Mouse (Mus musculus): ENCODE results near the gene Zfp36. TPM values are rescaled to one million over a fixed set of nuclear protein-coding genes. Genes with fewer than 3 reads are reported as not detected.
A peak's percentile ranks its signal among the peaks of the same experiment; 100 is the strongest.

Zfp36 gene
- total RNA-seq, 2 experiments from 2014 or later = 13.4 to 33.7 TPM

GRCm38 (mm10) chr7:28386462-28386861 lies 6.4 kb upstream of the Zfp36 start:
- ATAC-seq (replicated peaks; ENCODE audit: low FRiP score, low TSS enrichment, poor library complexity, severe bottlenecking) = peak; percentile 61

GRCm38 (mm10) chr7:28386007-28386406 lies 6.0 kb upstream of the Zfp36 start:
- ATAC-seq (replicated peaks; ENCODE audit: low FRiP score, low TSS enrichment, poor library complexity, severe bottlenecking) = no peak

GRCm38 (mm10) chr7:28385196-28385595 lies 5.1 kb upstream of the Zfp36 start:
- no peak for ATAC-seq (replicated peaks; ENCODE audit: low FRiP score, low TSS enrichment, poor library complexity, severe bottlenecking)

DNA sequence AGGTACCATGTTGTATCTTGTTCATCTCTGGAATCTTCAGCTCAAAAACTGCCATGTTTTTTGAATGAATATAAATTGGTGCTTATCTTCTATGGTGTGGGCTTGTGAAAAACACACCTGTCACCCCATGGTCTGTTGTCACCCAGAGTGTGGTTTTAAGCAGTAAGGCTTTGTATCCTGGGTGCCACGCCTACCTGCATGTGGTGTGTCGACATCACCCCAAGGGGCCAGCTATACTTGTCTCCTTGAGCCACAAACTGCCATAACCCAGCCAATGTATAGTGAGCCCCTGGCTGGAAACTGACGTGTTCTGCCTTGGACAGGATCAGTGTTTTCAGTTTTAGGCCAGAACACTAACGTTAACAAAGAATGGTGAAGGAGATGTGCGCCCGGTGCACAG lies 4.1 kb upstream of the Zfp36 start:
- no peak for ATAC-seq (replicated peaks; ENCODE audit: low FRiP score, low TSS enrichment, poor library complexity, severe bottlenecking)

DNA sequence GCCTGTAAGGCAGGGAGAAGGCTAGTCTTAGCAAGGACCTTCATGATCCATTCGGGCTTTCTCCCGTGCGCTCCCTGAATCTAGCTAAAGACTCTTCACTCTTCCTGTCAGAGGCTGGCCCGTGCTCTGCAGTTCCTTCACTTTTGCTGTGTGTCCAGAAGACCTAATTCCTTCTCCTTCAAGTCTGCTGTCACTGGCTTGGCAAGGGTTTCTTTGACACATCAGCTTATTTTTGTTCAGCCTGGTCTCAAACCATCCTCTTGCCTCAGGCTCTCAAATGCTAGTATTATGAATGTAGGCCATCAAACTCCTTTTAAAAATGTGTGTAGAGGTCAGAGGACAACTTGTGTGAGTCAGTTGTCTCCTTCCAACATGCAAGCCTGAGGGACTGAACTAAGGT lies 3.6 kb upstream of the Zfp36 start:
- ATAC-seq (replicated peaks; ENCODE audit: low FRiP score, low TSS enrichment, poor library complexity, severe bottlenecking) = no peak

GRCm38 (mm10) chr7:28382981-28383396 lies 2.9 kb upstream of the Zfp36 start:
- ATAC-seq (replicated peaks; ENCODE audit: low FRiP score, low TSS enrichment, poor library complexity, severe bottlenecking) = peak; percentile 61

- no peak for ATAC-seq (replicated peaks; ENCODE audit: low FRiP score, low TSS enrichment, poor library complexity, severe bottlenecking)
Measured at GRCm38 (mm10) chr7:28382347-28382951, 2.4 kb upstream of the Zfp36 start.

- ATAC-seq (replicated peaks; ENCODE audit: low FRiP score, low TSS enrichment, poor library complexity, severe bottlenecking) = no peak
Measured at GRCm38 (mm10) chr7:28381938-28382337, 1.9 kb upstream of the Zfp36 start.

- 0 out of 2 replicates have a peak, but pooled peaks have one; percentile 9 for ATAC-seq (replicated peaks; ENCODE audit: low FRiP score, low TSS enrichment, poor library complexity, severe bottlenecking)
Measured at GRCm38 (mm10) chr7:28381017-28381790, 1.2 kb upstream of the Zfp36 start.

DNA sequence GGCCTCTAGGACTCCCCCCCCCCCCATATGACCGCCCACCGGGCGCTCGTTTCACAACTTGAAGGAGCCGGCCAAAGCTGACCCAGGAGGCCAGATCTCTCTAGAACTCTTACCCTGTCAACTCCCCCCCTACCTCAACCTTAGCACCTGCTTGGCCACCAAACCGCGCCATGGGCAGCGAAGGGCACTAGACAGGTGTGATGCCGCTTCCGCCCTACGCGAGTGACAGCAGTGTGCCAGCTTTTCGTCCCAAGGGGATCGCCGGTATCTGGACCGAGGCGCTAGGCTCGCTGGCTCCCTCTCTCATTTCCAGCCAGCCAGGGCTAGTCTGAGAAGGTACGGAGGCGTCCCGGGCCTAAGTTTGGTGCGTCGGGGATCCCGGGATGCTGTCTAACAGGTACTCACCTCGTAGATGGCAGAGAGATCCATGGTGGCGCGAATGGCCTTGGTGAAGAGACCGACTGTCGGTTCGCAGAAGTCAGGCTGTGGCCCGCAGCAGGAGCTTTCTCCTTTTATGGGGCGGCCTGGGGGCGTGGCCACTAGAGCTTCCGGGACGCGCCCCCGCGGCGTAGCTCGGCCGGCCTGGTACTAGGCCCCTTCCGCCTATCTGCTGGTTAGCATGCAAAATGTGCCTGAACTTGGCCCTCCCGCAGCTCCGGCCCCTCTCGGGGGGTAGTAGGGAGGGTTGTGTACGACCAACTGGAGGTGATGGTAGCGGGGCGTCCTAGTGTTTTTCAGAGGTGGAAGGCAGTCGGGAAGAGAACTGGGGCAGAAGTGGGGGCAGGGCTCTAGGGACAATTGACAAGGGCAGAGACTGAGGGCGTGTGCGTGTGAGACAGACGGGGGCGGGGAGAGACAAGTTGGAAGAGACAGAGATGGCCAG lies 1.0 kb downstream of the Zfp36 start:
- ATAC-seq (replicated peaks; ENCODE audit: low FRiP score, low TSS enrichment, poor library complexity, severe bottlenecking) = peak; percentile 62

DNA sequence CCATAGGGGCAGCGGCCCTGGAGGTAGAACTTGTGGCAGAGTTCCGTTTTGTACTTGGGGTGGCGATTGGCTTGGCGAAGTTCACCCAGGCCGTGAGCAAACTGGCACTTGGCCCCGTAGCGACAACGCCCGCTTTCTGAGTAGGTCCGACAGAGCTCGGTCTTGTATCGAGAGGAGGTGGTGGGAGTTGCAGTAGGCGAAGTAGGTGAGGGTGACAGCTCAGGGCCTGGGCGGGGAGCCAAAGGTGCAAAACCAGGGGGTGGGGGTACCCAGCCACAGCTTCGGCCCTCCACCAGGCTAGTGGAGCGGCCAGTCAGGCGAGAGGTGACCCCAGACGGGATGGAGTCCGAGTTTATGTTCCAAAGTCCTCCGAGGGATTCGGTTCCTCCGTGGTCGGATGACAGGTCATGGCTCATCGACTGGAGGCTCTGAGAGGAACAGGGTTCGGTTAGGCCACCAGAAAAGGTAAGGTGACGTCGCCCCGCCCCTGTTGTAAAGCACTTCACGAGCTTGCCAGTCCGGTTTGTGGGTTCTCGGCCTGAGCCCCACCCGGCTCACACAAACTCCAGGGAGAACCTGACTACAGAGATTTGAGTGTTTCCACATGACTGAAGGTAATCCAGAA lies 1.9 kb downstream of the Zfp36 start:
- ATAC-seq (replicated peaks; ENCODE audit: low FRiP score, low TSS enrichment, poor library complexity, severe bottlenecking) = no peak

GRCm38 (mm10) chr7:28377190-28378065 lies 2.6 kb downstream of the Zfp36 start:
- ATAC-seq (replicated peaks; ENCODE audit: low FRiP score, low TSS enrichment, poor library complexity, severe bottlenecking) = no peak

DNA sequence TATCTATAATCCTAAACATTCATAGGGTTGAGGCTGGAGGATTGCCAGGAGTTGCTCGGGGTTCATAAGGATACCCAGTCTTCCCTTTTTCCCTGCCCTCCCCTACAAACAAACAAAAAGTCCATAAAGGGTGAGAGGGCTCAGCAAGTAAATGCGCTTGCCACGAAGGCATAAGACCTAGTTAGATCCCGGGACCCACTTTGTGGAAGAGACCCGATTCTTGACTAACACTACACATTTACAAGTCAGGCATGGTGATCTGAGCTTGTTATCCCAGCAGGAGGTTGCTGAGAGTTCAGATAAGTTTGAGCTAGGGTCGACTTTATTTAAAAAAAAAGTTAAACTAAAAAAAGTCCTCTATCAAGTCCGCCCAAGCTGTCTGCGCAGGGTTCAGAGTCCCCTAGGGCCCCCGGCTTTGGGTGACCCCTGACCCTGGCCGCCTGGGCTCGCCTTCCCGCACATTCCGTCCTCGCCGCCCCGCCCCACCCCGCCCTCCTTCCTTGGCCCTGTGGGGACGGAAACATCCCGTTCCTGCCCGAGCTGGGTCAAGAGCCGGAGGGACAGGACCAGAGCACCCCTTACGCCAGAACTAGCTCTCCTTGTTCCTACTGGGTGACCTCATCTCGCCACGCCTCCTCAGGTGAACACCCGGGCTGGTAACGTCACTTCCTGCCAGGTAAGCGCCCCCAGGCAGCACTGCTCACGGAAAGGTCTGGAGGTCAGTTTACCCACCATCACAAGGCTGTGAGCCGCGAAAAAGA lies 3.9 kb downstream of the Zfp36 start:
- no peak for ATAC-seq (replicated peaks; ENCODE audit: low FRiP score, low TSS enrichment, poor library complexity, severe bottlenecking)

DNA sequence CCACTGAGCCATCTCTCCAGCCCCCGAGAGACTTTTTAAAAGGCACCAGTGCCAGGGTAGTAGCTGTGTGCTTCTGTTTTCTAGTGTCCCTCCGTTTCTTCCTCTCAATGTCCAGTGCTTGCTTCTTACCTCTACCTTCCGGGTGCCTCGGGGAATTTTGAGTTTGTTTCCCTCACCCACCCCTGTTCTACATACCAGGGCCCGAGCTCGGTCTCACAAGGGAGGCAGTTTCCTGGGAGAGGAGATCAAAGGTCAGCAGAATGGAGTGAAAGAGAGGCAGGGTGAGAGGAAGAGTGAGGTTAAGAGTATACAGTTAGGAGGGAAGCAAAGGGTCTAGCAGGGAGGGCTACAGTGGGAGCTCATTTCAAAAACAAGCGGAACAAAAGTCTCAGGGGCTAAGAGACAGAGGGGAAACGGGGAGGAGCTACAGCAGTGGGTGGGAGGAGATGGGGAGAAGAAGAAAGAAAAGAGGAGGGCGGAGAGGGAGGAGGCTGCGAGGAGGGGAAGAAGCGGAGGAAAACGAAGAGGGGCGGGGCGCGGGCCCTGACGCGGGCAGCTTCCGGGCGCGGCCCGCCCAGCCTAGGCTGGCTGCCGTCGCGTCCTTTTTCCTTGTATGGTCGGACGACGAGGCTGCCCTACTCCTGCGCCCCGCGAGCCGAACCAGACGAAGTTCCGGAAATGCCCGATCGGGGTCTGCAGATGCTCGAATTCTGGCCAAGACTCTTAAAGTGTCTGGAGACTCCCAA lies 4.7 kb downstream of the Zfp36 start:
- peak; percentile 39 for ATAC-seq (replicated peaks; ENCODE audit: low FRiP score, low TSS enrichment, poor library complexity, severe bottlenecking)

- no peak for ATAC-seq (replicated peaks; ENCODE audit: low FRiP score, low TSS enrichment, poor library complexity, severe bottlenecking)
Measured at GRCm38 (mm10) chr7:28374647-28375046, 5.4 kb downstream of the Zfp36 start.

GRCm38 (mm10) chr7:28373891-28374495 lies 6.1 kb downstream of the Zfp36 start:
- ATAC-seq (replicated peaks; ENCODE audit: low FRiP score, low TSS enrichment, poor library complexity, severe bottlenecking) = no peak

DNA sequence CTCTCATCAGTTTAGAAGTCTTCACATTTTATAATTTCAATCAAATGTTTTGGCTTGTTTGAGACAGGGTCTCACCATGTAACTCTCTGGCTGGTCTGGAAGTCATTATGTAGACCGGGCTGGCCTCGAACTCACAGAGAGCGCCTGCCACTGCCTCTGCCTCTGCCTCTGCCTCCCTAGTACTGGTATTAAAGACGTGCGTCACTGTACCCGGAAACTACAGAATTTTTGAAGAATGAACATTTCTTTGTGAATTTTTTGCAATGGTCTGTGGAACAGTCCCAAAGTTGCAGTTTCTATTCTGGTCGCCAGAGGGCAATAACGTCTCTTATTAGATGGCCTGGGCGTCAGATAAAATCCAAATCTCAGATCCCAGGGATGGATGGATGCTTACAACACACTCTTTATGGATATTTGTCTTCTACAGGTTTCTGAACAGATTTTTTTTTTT lies 6.9 kb downstream of the Zfp36 start:
- no peak for ATAC-seq (replicated peaks; ENCODE audit: low FRiP score, low TSS enrichment, poor library complexity, severe bottlenecking)

Data from megakaryocyte-erythroid progenitor cell, adult 5-6 weeks (primary cell).